Mouse (Mus musculus): ENCODE data around the gene Nox1. TPM values are rescaled to one million over a fixed set of nuclear protein-coding genes. Genes with fewer than 3 reads are reported as not detected.
A peak's percentile ranks its signal among the peaks of the same experiment; 100 is the strongest.
"Not testable (repeated sequence)": the region's sequence is repeated elsewhere in the genome, so short reads cannot be mapped to it uniquely, and the experiment has no call there.

The Nox1 gene
- polyA plus RNA-seq (2017; shearing (Covaris generic)): under 1 TPM in 2 of 3 experiments, not detected in 1; 0.67 to 0.82 TPM

- ATAC-seq: no peak
Observed at GRCm38 (mm10) chrX:134221856-134222255, at the start of gene Nox1. TSS of gene Nox1 (minus strand) at chrX:134221956.

GRCm38 (mm10) chrX:134262129-134262528 lies 40.4 kb upstream of the Nox1 start:
- ATAC-seq: no peak

- ATAC-seq: no peak
Observed at GRCm38 (mm10) chrX:134261191-134261590, 39.4 kb upstream of the Nox1 start.

GRCm38 (mm10) chrX:134248202-134248601 lies 26.4 kb upstream of the Nox1 start:
- ATAC-seq: no peak

GRCm38 (mm10) chrX:134245946-134246345 lies 24.2 kb upstream of the Nox1 start:
- no peak for ATAC-seq

- no peak for ATAC-seq
Observed at GRCm38 (mm10) chrX:134238266-134238665, 16.5 kb upstream of the Nox1 start.

- ATAC-seq: no peak
Observed at GRCm38 (mm10) chrX:134233048-134233447, 11.3 kb upstream of the Nox1 start.

- ATAC-seq: no peak
Observed at GRCm38 (mm10) chrX:134220618-134221017, 1.1 kb downstream of the Nox1 start.

- no peak for ATAC-seq
Observed at GRCm38 (mm10) chrX:134218161-134218560, 3.6 kb downstream of the Nox1 start.

- ATAC-seq: no peak
Observed at GRCm38 (mm10) chrX:134211151-134211642, 10.6 kb downstream of the Nox1 start.

GRCm38 (mm10) chrX:134208491-134208890 lies 13.3 kb downstream of the Nox1 start:
- no peak for ATAC-seq

- ATAC-seq: not testable (repeated sequence)
Observed at GRCm38 (mm10) chrX:134187201-134187600, 34.6 kb downstream of the Nox1 start, which contains the start of gene Arl13a. TSS of gene Arl13a (plus strand) at chrX:134187501.

- no peak for ATAC-seq
Observed at GRCm38 (mm10) chrX:134174699-134175098, 47.1 kb downstream of the Nox1 start.

GRCm38 (mm10) chrX:134170584-134170983 lies 51.2 kb downstream of the Nox1 start:
- ATAC-seq: no peak

GRCm38 (mm10) chrX:134163484-134163883 lies 58.3 kb downstream of the Nox1 start:
- ATAC-seq: no peak

- ATAC-seq: peak; percentile 30
Observed at GRCm38 (mm10) chrX:134162826-134163225, 58.9 kb downstream of the Nox1 start.

- peak; percentile 40 for ATAC-seq
Observed at GRCm38 (mm10) chrX:134162043-134162720, 59.6 kb downstream of the Nox1 start, which contains the start of gene Xkrx. TSS of gene Xkrx (minus strand) at chrX:134162076.

GRCm38 (mm10) chrX:134160442-134160841 lies 61.3 kb downstream of the Nox1 start:
- ATAC-seq: no peak

- peak; percentile 37 for ATAC-seq
Observed at GRCm38 (mm10) chrX:134158151-134158550, 63.6 kb downstream of the Nox1 start.

GRCm38 (mm10) chrX:134141986-134142385 lies 79.8 kb downstream of the Nox1 start:
- no peak for ATAC-seq

- ATAC-seq: no peak
Observed at GRCm38 (mm10) chrX:134141551-134141950, 80.2 kb downstream of the Nox1 start.

- no peak for ATAC-seq
Observed at GRCm38 (mm10) chrX:134140024-134140423, 81.7 kb downstream of the Nox1 start.

GRCm38 (mm10) chrX:134133821-134134220 lies 87.9 kb downstream of the Nox1 start:
- no peak for ATAC-seq

GRCm38 (mm10) chrX:134132295-134132694 lies 89.5 kb downstream of the Nox1 start:
- no peak for ATAC-seq

All from inflammation-experienced regulatory T-cells, adult 6 months (primary cell).